Mouse (Mus musculus): ENCODE data around the gene Filip1. TPM values are rescaled to one million over a fixed set of nuclear protein-coding genes. Genes with fewer than 3 reads are reported as not detected.
A peak's percentile ranks its signal among the peaks of the same experiment; 100 is the strongest.

Gene Filip1
- polyA plus RNA-seq, 1 experiment from 2014 or later, result 4.3 TPM

DNA sequence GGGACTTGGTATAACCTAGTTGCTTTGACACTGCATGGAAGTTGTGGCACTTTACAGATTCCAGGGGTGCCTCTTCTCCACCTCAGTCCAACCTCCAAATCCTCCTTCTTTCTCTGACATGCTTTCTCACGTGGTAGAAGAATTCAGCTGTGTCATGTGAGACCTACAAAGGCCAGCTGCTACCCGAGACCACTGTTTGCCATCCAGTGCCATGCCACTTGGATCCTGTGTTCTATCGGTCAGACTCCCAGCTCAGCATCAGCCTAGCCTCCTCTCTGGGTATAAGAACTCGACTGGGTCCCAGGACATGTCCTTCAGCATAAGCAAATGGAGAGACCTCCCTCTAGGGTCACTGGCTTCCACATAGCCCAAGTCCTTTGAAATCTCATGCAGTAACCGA, 47.6 kb downstream of the Filip1 start:
- no peak overlapping the region for H3K9ac ChIP-seq
- WGBS, result 71% methylated on average over 5 of the region's 5 CpGs
- H3K4me1 ChIP-seq, result no peaks in the 10 kb centered on the region
- no peaks in the 10 kb centered on the region for H3K27me3 ChIP-seq
- H3K9me3 ChIP-seq, result no peaks in the 10 kb centered on the region
- no peak overlapping the region for H3K4me2 ChIP-seq (replicated peaks)
- no peak overlapping the region for H3K27ac ChIP-seq
- H3K4me3 ChIP-seq, result no peak overlapping the region
- ATAC-seq (ENCODE audit: insufficient number of reproducible peaks, insufficient read depth, low FRiP score, low TSS enrichment), result no peak
- H3K36me3 ChIP-seq, result no peaks in the 10 kb centered on the region

GRCm38 (mm10) chr9:79961630-79962285, 50.9 kb downstream of the Filip1 start:
- Histone ChIP-seq H3K4me1 (no peaks in the 10 kb centered on the region), H3K4me2 (replicated peaks) (peak overlapping the region; percentile 25), H3K4me3 (no peak overlapping the region), H3K36me3 (no peaks in the 10 kb centered on the region), H3K27me3 (no peaks in the 10 kb centered on the region), H3K9ac (peak overlapping the region; percentile 11; the same call in 1 of the 2 replicates), H3K9me3 (no peaks in the 10 kb centered on the region), H3K27ac (no peak overlapping the region)
- WGBS, result 57% methylated on average over 16 of the region's 16 CpGs
- ATAC-seq (ENCODE audit: insufficient number of reproducible peaks, insufficient read depth, low FRiP score, low TSS enrichment), result peak; percentile 41; the same call in 1 of the 2 replicates

DNA sequence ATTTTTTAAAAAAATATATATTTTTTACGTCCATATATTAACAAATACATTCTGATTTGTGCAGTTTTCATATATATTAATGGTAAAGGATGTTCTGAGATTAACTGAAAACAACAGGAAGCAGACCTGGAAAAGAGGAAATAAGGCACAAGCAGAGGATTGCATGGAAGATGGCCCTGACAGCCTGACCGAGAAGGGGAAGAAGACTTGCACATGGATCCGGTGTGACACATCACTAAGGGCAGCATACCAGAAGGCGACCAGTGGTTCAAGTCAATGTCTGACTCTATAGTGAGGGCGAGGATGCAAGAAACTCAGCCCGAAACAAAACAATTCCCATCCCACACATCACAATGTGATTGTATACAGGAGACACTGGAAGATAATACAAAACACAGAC, 52.2 kb downstream of the Filip1 start:
- Histone ChIP-seq H3K27me3 (no peaks in the 10 kb centered on the region), H3K9me3 (no peaks in the 10 kb centered on the region), H3K4me2 (replicated peaks) (no peak overlapping the region), H3K4me3 (no peak overlapping the region), H3K4me1 (no peaks in the 10 kb centered on the region), H3K36me3 (no peaks in the 10 kb centered on the region), H3K9ac (no peak overlapping the region), H3K27ac (no peak overlapping the region)
- ATAC-seq (ENCODE audit: insufficient number of reproducible peaks, insufficient read depth, low FRiP score, low TSS enrichment), result no peak
- WGBS, result 84% methylated on average over 6 of the region's 6 CpGs

DNA sequence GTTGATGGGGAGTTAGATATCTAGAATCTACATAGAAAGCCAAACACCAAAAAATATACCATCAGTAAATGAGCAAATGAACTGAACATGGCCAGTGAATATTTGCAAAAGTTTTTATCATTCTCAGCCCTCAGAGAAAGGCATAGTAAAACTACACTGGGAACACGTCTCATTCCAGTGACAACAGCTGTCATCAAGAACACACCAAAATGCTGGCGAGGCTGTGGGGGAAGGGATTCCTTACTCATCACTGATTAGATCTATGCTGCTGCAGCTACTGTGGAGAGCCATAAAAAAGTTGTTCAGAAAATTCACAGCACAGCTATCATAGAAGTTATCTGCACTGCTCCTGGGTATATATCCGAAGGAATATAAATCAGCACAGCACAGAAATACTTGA, 54.3 kb downstream of the Filip1 start:
- WGBS, result 72% methylated on average over 3 of the region's 3 CpGs
- H3K4me2 ChIP-seq (replicated peaks), result no peak overlapping the region
- no peaks in the 10 kb centered on the region for H3K4me1 ChIP-seq
- no peak overlapping the region for H3K4me3 ChIP-seq
- H3K9me3 ChIP-seq, result no peaks in the 10 kb centered on the region
- H3K9ac ChIP-seq, result no peak overlapping the region
- H3K36me3 ChIP-seq, result no peaks in the 10 kb centered on the region
- H3K27ac ChIP-seq, result no peak overlapping the region
- H3K27me3 ChIP-seq, result no peaks in the 10 kb centered on the region
- no peak for ATAC-seq (ENCODE audit: insufficient number of reproducible peaks, insufficient read depth, low FRiP score, low TSS enrichment)

- no peaks in the 10 kb centered on the region for H3K27me3 ChIP-seq
- H3K4me1 ChIP-seq, result peaks cover 4% of the 10 kb centered on the region; the same call in 1 of the 2 replicates
- no peaks in the 10 kb centered on the region for H3K9me3 ChIP-seq
- no peak overlapping the region for H3K4me3 ChIP-seq
- H3K36me3 ChIP-seq, result no peaks in the 10 kb centered on the region
- H3K27ac ChIP-seq, result no peak overlapping the region
- 82% methylated on average over 5 of the region's 5 CpGs for WGBS
- ATAC-seq (ENCODE audit: insufficient number of reproducible peaks, insufficient read depth, low FRiP score, low TSS enrichment), result no peak
- no peak overlapping the region for H3K9ac ChIP-seq
- no peak overlapping the region for H3K4me2 ChIP-seq (replicated peaks)
Measured at GRCm38 (mm10) chr9:79954944-79955343, 57.7 kb downstream of the Filip1 start.

DNA sequence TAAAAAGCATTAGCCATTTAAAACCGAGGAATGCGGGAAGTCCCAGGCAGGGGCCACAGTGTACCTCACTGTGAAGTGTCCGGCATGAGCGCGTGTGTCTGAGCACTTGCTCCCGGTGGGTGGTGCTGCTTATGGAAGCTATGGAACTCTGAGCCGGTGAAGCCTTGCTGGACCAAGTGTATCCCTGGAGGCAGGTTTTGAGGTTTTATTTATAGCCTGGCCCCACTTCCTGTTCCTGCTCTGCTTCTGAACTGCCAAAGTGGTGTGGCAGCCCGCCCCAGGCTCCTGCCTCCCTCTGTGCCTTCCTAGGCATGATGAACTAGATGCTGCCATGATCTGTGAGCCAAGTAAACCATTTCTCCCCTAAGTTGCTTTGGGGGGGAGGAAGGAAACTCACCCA, 60.7 kb downstream of the Filip1 start:
- H3K4me3 ChIP-seq, result no peak overlapping the region
- WGBS, result 57% methylated on average over 8 of the region's 8 CpGs
- H3K4me1 ChIP-seq, result peaks cover 4% of the 10 kb centered on the region; the same call in 1 of the 2 replicates
- H3K9ac ChIP-seq, result no peak overlapping the region
- no peaks in the 10 kb centered on the region for H3K9me3 ChIP-seq
- no peak for ATAC-seq (ENCODE audit: insufficient number of reproducible peaks, insufficient read depth, low FRiP score, low TSS enrichment)
- H3K27me3 ChIP-seq, result no peaks in the 10 kb centered on the region
- H3K27ac ChIP-seq, result no peak overlapping the region
- H3K4me2 ChIP-seq (replicated peaks), result no peak overlapping the region
- no peaks in the 10 kb centered on the region for H3K36me3 ChIP-seq

DNA sequence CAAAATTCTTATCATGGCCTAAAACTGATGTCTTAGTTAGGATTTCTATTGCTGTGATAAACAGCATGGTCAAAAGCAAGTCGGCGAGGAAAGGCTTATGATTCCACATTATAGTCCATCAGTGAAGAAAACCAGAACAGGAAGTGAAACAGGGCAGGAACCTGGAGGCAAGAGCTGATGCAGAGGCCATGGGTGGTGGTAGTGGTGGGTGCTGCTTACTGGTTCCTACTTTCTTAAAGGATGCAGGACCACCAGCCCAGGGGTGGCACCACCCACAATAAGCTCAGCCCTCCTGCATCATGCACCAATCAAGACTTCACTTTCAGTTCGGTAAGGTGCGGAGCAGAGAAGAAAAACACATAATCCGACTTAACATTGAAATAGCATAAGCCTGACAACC, 61.3 kb downstream of the Filip1 start:
- Histone ChIP-seq H3K9ac (no peak overlapping the region), H3K4me1 (peaks cover 4% of the 10 kb centered on the region; the same call in 1 of the 2 replicates), H3K36me3 (no peaks in the 10 kb centered on the region), H3K4me3 (no peak overlapping the region), H3K4me2 (replicated peaks) (no peak overlapping the region), H3K9me3 (no peaks in the 10 kb centered on the region), H3K27me3 (no peaks in the 10 kb centered on the region), H3K27ac (no peak overlapping the region)
- 85% methylated on average over 5 of the region's 5 CpGs for WGBS
- ATAC-seq (ENCODE audit: insufficient number of reproducible peaks, insufficient read depth, low FRiP score, low TSS enrichment), result no peak

DNA sequence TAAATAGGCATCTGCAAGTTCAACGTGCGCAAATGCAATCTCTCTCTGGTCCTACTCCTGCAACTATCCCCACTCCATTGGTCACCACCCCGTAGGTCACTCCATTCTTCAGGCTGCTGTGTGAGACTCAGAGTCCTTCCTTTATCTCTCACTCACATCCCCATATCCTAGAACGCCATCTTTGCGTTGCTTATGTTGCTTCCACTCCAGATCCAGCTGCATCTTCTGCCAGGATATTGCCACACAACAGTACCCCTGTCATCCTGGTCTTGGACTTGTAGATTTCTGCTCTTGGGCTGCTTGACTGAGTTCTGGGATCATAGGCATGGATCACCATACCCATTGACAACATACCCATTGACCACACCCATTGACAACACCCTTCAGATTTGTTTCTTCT, 62.0 kb downstream of the Filip1 start:
- Histone ChIP-seq H3K27me3 (no peaks in the 10 kb centered on the region), H3K36me3 (no peaks in the 10 kb centered on the region), H3K9me3 (no peaks in the 10 kb centered on the region), H3K27ac (no peak overlapping the region), H3K4me3 (no peak overlapping the region), H3K4me1 (peaks cover 4% of the 10 kb centered on the region; the same call in 1 of the 2 replicates), H3K4me2 (replicated peaks) (no peak overlapping the region), H3K9ac (no peak overlapping the region)
- no peak for ATAC-seq (ENCODE audit: insufficient number of reproducible peaks, insufficient read depth, low FRiP score, low TSS enrichment)
- 89% methylated on average over 5 of the region's 5 CpGs for WGBS

GRCm38 (mm10) chr9:79950038-79950437, 62.6 kb downstream of the Filip1 start:
- no peak overlapping the region for H3K4me3 ChIP-seq
- ATAC-seq (ENCODE audit: insufficient number of reproducible peaks, insufficient read depth, low FRiP score, low TSS enrichment), result no peak
- H3K27ac ChIP-seq, result no peak overlapping the region
- H3K36me3 ChIP-seq, result no peaks in the 10 kb centered on the region
- 54% methylated on average over 6 of the region's 6 CpGs for WGBS
- no peaks in the 10 kb centered on the region for H3K27me3 ChIP-seq
- H3K4me2 ChIP-seq (replicated peaks), result no peak overlapping the region
- H3K9ac ChIP-seq, result no peak overlapping the region
- no peaks in the 10 kb centered on the region for H3K9me3 ChIP-seq
- peaks cover 4% of the 10 kb centered on the region; the same call in 1 of the 2 replicates for H3K4me1 ChIP-seq

- ATAC-seq (ENCODE audit: insufficient number of reproducible peaks, insufficient read depth, low FRiP score, low TSS enrichment), result no peak
- H3K27me3 ChIP-seq, result no peaks in the 10 kb centered on the region
- no peak overlapping the region for H3K4me3 ChIP-seq
- no peak overlapping the region for H3K27ac ChIP-seq
- H3K36me3 ChIP-seq, result no peaks in the 10 kb centered on the region
- 77% methylated on average over 2 of the region's 2 CpGs for WGBS
- no peak overlapping the region for H3K4me2 ChIP-seq (replicated peaks)
- peaks cover 4% of the 10 kb centered on the region; the same call in 1 of the 2 replicates for H3K4me1 ChIP-seq
- no peaks in the 10 kb centered on the region for H3K9me3 ChIP-seq
- H3K9ac ChIP-seq, result no peak overlapping the region
Measured at GRCm38 (mm10) chr9:79948376-79948775, 64.3 kb downstream of the Filip1 start.

DNA sequence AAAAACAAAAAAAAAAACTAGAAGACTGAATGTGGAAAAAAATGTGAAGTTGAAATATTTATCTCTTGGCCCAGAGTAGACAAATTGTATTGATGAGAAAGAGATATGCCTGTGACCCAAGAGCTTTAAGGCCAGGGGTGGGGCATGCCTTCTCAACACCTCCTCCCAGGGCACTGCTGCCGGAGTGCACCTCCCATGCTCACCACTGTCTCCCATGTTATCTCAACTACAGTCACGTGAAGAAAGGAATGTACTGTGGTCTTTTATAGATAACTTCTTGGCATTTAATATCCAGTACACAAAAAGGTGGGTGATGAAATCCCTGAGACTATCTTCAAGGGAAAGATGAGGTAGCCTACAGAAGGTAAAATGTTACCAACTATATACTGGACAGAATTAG, 64.7 kb downstream of the Filip1 start:
- H3K4me3 ChIP-seq, result no peak overlapping the region
- no peaks in the 10 kb centered on the region for H3K9me3 ChIP-seq
- H3K4me2 ChIP-seq (replicated peaks), result no peak overlapping the region
- no peaks in the 10 kb centered on the region for H3K27me3 ChIP-seq
- WGBS, result 82% methylated on average over 2 of the region's 2 CpGs
- no peak overlapping the region for H3K27ac ChIP-seq
- H3K36me3 ChIP-seq, result no peaks in the 10 kb centered on the region
- peaks cover 4% of the 10 kb centered on the region; the same call in 1 of the 2 replicates for H3K4me1 ChIP-seq
- no peak overlapping the region for H3K9ac ChIP-seq
- ATAC-seq (ENCODE audit: insufficient number of reproducible peaks, insufficient read depth, low FRiP score, low TSS enrichment), result no peak

DNA sequence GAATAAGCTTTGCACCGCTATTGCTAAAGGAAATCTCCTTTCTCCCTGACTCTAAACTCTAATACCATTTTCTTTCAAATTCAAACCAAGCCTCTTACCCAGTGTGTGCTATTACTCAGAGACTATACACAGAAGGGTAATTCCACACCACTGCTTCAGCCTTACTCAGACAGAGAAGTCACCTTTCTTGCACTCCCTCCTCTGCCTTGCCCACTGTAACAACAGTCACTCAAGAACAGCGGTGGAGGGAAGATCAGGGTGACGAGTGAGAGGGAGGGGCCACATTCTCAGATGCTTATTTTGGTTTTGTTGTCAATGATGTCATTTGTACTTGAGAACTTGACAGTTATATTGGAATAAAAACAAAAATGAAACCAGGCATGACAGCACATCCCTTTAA, 65.2 kb downstream of the Filip1 start:
- Histone ChIP-seq H3K4me1 (peaks cover 4% of the 10 kb centered on the region; the same call in 1 of the 2 replicates), H3K27me3 (no peaks in the 10 kb centered on the region), H3K4me2 (replicated peaks) (no peak overlapping the region), H3K9ac (no peak overlapping the region), H3K36me3 (no peaks in the 10 kb centered on the region), H3K27ac (no peak overlapping the region), H3K4me3 (no peak overlapping the region), H3K9me3 (no peaks in the 10 kb centered on the region)
- 71% methylated on average over 3 of the region's 3 CpGs for WGBS
- ATAC-seq (ENCODE audit: insufficient number of reproducible peaks, insufficient read depth, low FRiP score, low TSS enrichment), result no peak

All from embryonic facial prominence, embryonic 12.5 days (tissue).